Mouse (Mus musculus): ENCODE results near the gene Ipo13. TPM values are rescaled to one million over a fixed set of nuclear protein-coding genes. Genes with fewer than 3 reads are reported as not detected.

Ipo13 gene
- total RNA-seq, 2 experiments from 2014 or later = 267 to 281 TPM

DNA sequence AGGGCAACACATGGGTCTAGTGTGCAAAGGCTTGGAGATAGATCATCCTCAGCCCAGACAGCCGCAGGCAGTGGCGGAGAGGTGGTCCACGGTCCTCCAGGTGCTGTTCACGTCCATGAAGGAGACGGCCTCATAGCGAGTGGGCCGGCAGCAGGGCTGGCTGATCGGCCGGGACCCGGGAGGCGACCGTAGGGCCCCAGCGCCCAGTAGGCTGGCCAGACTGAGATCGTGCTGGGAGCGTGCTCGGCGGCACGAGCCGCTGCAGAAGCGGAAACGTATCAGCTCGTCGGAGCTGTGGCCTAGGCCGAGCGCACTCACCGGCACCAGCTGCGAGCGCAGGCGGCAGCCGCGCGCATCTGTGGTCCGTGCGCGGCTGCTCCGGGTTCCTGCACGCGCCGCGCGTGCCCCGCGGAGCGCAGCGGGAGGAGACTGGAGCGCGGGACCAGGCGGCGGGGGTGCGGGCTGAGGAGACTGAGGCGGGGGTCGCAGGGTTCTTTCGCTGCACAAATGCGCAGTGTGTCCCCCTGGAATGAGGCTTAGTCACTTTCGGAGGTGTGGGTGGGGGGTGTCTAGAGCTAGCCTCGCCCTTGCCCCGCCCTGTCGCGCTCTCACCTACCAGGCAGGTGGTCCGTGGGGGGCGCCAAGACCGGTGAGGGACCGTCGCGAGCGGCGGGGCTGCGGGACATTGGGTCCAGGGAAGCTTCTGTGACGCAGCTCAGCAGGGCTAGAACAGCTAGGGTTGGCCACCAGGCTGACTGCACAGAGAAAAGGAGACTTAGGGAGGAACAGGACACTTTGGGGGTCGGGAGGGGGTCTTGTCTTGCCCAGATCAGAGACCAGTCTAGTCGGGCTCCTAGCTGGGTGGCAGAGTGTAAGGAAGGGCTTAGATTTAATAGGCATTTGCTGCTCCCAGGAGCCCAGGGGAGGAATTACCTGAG, 12.0 kb upstream of the Ipo13 start:
- Histone ChIP-seq H3K27ac (peak overlapping the region; percentile 48), H3K4me3 (peak overlapping the region; percentile 72)
- TF ChIP-seq CTCF (IDR thresholded peaks at IDR 0.05) = no peak
- peak; percentile 64 for DNase-seq
- intact Hi-C loops (cut with DNase I) = loop anchor here (5.0 to 10.0 kb wide), 2 partner anchors 65 to 368 kb away; partner anchors contain the start of gene Ptprf

DNA sequence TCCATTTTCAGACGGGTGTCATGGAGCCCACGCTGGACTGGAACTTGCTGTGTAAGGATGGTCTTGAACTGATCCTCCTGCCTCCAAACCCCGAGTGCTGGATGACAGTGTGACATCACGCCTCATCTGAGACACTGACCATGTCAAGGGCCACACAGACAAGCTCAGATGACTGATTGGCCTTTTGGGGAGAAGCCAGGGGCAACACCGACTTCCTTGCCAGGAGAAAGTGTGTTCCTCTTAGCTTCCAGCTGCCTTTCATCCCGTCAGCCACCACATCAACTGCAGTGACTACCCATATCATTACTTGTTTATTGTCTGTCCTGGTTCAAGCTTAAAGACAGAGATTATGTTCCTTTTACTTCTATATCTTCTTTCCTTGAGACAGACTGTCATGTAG, 10.1 kb upstream of the Ipo13 start:
- TF ChIP-seq CTCF (IDR thresholded peaks at IDR 0.05) = no peak
- no peak for DNase-seq
- intact Hi-C loops (cut with DNase I) = loop anchor here (5.0 to 10.0 kb wide), 2 partner anchors 67 to 370 kb away; partner anchors contain the start of gene Ptprf
- Histone ChIP-seq H3K27ac (no peak overlapping the region), H3K4me3 (no peak overlapping the region)

DNA sequence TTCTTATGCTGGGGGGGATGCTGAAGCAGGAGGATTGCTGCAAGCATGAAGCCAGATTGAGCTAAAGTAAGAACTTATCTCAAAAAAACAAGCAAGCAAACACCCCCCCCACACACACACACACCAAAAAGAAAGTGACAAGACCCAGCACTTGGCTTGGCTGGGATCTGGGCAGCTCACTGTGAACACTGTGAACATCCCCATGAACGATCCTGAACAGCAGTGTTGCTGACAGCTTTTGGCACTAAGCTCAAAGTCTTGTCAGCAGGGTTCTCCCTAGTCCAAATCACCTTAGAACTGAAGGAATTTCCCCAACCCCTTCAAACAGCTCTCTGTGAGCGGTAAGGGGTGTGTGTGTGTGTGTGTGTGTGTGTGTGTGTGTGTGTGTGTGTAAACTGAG, 8.7 kb upstream of the Ipo13 start:
- Histone ChIP-seq H3K4me3 (no peak overlapping the region), H3K27ac (no peak overlapping the region)
- DNase-seq = no peak
- intact Hi-C loops (cut with DNase I) = loop anchor here (10.0 kb wide), 1 partner anchor 371 kb away; the partner anchor contains the start of gene Ptprf
- no peak for TF ChIP-seq CTCF (IDR thresholded peaks at IDR 0.05)

DNA sequence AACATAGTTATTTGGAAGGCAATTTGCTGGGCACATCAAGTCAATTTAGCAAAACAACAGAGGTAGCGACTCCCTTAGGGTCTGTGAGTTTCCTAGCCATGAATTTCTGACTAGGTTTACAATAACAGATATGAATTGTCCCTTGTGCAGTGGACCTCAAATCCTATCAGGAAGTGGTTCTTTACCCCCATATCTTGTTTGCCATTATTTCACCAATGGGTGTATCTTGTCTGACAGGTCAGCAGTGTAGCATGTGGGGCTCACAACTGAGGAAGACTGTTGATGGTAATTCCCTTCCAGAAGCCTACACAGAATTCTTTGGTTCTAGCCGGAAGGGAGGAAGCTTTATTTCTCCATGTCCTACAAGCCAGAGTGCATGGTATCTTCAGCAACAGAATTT, 6.6 kb upstream of the Ipo13 start:
- Histone ChIP-seq H3K27ac (no peak overlapping the region), H3K4me3 (no peak overlapping the region)
- DNase-seq = no peak
- intact Hi-C loops (cut with DNase I) = loop anchor here (10.0 kb wide), 1 partner anchor 373 kb away; the partner anchor contains the start of gene Ptprf
- TF ChIP-seq CTCF (IDR thresholded peaks at IDR 0.05) = no peak

DNA sequence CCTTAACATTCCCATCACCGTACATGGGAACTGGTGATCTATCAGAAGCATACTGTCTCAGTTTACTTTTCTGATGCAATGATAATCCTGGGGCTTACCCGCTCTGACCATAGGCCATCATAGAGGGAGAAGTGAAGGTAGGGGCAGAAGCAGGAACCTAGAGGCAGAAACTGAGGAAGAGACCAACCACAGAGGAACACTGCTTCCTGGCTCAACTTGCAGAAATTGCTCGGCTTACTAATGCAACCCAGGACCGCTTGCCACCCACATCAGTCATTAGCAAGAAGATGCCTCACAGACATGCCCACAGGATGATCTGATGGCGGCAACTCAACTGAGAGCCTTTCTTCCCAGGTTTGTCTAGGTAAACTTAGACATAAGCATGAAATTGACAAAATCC, 4.0 kb upstream of the Ipo13 start:
- TF ChIP-seq CTCF (IDR thresholded peaks at IDR 0.05) = no peak
- no peak overlapping the region for H3K27ac ChIP-seq
- intact Hi-C loops (cut with DNase I) = no loop called here
- DNase-seq = no peak
- H3K4me3 ChIP-seq = no peak overlapping the region

DNA sequence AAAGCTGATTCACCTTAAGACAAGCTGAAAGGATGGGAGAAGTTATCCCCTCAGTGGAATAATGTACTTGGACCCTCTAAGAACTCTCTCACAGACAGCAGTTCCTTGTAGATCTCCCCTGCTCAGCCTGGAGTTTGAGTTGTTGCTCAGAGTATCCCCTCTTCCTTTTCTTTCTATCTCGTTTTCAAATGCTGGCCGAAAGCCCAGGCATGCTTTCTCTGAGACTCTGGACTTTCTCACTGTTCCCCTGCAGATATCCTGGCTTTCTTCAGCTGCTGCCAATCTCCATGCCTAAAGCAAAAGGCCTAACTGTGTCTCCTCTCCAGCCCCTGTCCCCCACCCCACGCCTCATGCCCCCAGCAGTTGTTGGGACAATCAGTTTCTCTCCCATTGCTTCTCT, 3.5 kb upstream of the Ipo13 start:
- H3K27ac ChIP-seq = no peak overlapping the region
- H3K4me3 ChIP-seq = no peak overlapping the region
- no peak for DNase-seq
- TF ChIP-seq CTCF (IDR thresholded peaks at IDR 0.05) = no peak
- intact Hi-C loops (cut with DNase I) = no loop called here

DNA sequence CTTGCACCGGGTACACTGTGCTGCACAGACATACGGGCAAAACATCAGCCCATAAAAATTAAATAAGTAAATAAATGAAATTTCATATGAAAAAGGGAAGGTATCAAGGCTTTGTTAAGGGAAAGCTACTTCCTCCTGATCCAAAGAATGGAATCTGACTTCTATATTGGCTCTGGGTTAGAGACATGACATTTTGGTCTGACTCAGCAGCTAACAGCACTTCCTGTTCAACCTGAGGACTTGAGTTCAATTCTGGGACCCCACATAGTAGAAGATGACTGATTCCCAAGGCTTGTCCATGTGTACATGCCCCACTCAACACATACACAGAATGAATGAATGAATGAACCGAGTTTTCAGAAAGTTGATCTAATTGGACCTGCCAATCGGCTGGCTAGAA, 3.0 kb upstream of the Ipo13 start:
- no peak for DNase-seq
- intact Hi-C loops (cut with DNase I) = no loop called here
- TF ChIP-seq CTCF (IDR thresholded peaks at IDR 0.05) = no peak
- H3K27ac ChIP-seq = no peak overlapping the region
- H3K4me3 ChIP-seq = no peak overlapping the region

DNA sequence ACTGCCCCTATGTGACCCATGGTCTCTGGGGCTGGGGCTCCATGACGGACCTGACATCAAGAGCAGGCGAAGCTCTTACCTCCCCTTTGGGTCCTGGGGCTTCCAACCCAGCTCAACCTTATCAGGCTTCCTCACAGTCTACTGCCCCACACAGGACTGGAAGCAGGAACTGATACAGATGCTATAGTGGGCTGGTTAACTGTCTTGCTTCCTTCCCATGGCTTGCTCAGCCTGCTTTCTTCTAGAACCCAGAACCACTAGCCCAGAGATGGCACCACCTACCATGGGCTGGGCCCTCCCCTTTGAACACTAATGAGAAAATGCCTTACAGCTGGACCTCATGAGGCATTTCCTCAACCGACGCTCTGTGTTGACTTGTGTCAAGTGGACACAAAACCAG, 2.6 kb upstream of the Ipo13 start:
- intact Hi-C loops (cut with DNase I) = no loop called here

DNA sequence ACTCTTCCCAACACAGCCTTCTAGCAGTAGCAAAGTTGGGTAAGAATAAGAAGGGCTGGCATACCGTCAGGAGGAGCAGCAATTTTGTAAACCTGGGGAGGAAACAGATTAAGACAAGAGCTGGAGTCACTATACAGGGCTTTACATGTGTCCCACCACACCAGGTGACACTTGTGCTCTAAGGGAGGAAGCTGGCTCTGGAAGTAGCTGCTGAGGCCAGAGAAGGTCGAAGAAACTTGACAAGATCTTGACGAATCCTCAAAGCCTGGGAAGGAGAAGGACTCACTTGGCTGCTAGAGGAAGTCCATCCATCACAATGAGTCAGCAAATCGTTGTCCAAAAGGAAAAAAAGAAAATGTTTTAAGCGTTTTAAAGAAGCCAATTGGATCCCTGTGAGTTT, 1.6 kb upstream of the Ipo13 start:
- DNase-seq = no peak
- TF ChIP-seq CTCF (IDR thresholded peaks at IDR 0.05) = no peak
- intact Hi-C loops (cut with DNase I) = no loop called here
- H3K4me3 ChIP-seq = no peak overlapping the region
- no peak overlapping the region for H3K27ac ChIP-seq

More for the DNA sequence above, 2.6 kb upstream of the Ipo13 start:
- DNase-seq = no peak
- no peak overlapping the region for H3K27ac ChIP-seq
- H3K4me3 ChIP-seq = no peak overlapping the region
- TF ChIP-seq CTCF (IDR thresholded peaks at IDR 0.05) = no peak

DNA sequence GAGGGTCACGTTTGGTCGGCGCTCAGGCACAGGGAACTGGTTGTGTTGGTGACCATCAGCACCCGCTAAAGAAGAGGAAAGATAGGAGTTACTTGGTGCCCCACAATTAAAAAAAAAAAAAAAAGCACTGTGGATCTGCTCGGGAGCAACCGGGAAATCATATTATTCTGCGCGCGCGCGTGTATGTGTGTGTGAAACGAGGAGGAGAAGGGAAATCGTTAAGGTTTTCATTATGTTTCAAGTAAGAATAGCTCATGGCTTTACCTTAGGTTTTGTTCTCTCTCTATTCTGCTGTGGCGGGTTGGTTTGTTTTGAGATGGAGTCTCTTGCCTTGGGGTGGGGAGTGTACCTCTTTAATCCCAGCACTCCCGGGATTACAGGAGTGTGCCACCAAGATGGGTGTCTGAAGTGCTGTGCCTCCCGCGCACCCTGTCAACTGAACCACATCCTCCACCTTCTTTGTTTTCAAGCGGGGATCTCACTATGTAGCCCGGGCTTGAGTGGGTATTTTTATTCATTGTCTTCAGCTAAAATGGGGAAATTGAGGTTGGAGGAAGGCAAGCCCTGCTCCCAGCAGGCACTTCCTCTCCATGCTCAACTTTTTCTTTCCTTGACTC, 798 bp upstream of the Ipo13 start:
- Histone ChIP-seq H3K4me3 (peak overlapping the region; percentile 95), H3K27ac (peak overlapping the region; percentile 98)
- no peak for TF ChIP-seq CTCF (IDR thresholded peaks at IDR 0.05)
- intact Hi-C loops (cut with DNase I) = loop anchor here (2.0 kb wide), 1 partner anchor 81 kb away; the partner anchor contains the start of gene Slc6a9
- DNase-seq = no peak

DNA sequence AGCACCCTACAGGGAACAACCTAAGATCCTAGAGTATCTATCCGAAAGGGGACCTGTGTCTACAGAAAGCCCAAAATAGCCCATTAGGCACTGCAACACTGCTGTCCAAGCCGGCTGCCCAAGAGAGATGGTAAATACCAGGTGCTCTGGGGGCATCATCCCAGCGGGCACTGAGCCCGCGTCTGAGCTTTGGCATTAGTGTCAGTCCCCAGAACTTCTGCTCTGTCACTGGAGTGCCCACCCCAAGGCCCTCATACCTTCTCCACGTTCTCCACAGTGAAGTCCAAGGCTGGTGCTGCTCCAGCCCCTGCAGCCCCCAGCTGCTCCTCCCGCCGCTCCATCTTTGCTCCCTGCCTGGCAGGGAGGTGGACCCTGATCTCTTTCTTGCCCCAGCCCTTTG, 768 bp downstream of the Ipo13 start:
- H3K27ac ChIP-seq = peak overlapping the region; percentile 98
- intact Hi-C loops (cut with DNase I) = loop anchor here (2.0 kb wide), 1 partner anchor 79 kb away; the partner anchor contains the start of gene Slc6a9
- no peak for TF ChIP-seq CTCF (IDR thresholded peaks at IDR 0.05)

DNA sequence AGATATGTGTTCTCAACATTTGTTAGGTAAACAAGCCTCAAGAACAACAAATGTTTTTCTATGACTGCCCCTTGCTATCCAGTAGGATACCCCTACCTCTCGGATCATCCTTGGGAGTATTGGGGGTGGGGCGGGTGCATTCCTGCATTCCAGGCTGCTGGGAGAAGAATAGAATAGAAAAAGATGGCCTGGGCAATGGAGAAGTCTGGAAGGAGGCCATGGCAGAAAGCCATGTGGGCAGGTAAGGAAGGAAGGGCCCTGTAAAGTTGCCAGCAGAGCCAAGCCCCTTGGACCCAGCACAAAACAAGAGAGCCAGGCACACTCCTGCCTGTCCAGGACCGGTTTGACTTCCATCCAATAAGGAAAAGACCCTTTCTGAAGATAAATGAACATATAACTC, 1.4 kb downstream of the Ipo13 start:
- peak overlapping the region; percentile 95 for H3K4me3 ChIP-seq
- no peak for TF ChIP-seq CTCF (IDR thresholded peaks at IDR 0.05)
- peak overlapping the region; percentile 98 for H3K27ac ChIP-seq
- DNase-seq = peak; percentile 50
- intact Hi-C loops (cut with DNase I) = loop anchor here (1.0 kb wide), 1 partner anchor 237 kb away; no protein-coding TSS in a partner anchor

More for the DNA sequence above, 768 bp downstream of the Ipo13 start:
- peak overlapping the region; percentile 95 for H3K4me3 ChIP-seq
- DNase-seq = peak; percentile 90

All from gastrocnemius, adult 2 months (tissue).